Mouse (Mus musculus) testis, postnatal 10 days (tissue): Measurements from ENCODE around the gene Gata2.

Source experiments
- DNase-seq: peaks from one replicate; pipeline ENCODE4 v3.0.0; 2021; ENCODE audit warnings: low spot score

The Gata2 gene

GRCm38 (mm10) chr6:88194978-88195325 is 1.3 kb downstream of the Gata2 start:
- no peak for DNase-seq

DNA sequence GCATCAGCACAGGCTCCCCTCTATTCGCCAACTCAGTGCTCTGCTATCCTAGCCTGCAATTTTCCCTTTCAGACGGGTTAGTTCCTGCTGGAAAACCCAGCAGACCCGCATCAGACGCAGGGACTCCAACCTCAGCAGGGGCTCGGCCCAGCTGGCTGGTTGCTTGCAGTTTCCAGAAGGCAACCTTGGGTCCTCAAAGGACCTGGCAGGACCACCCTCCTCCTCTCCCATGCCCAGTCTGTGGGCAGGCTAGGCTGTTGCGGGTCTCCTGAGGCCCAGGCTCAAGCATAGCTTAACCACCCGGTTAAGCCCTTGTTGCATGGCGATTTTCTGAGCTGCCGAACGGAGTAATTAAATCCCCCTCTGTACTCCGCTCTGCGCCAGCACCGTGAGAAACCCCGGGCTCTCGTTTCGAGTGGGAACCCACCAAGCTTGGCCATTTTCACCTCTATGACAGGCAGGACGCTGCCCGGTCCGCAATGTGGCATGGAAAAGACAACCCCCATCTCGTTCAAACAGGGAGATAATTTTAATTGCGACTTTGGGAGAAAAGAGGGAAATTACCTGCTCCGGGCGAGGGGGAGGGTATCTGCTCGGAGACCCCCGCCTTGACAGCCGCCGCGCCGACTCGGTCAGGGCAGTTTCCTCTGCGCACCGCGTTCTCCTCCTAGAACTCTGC is 2.5 kb downstream of the Gata2 start:
- no peak for DNase-seq

- no peak for DNase-seq
Measured at GRCm38 (mm10) chr6:88196733-88197312, 3.1 kb downstream of the Gata2 start.

DNA sequence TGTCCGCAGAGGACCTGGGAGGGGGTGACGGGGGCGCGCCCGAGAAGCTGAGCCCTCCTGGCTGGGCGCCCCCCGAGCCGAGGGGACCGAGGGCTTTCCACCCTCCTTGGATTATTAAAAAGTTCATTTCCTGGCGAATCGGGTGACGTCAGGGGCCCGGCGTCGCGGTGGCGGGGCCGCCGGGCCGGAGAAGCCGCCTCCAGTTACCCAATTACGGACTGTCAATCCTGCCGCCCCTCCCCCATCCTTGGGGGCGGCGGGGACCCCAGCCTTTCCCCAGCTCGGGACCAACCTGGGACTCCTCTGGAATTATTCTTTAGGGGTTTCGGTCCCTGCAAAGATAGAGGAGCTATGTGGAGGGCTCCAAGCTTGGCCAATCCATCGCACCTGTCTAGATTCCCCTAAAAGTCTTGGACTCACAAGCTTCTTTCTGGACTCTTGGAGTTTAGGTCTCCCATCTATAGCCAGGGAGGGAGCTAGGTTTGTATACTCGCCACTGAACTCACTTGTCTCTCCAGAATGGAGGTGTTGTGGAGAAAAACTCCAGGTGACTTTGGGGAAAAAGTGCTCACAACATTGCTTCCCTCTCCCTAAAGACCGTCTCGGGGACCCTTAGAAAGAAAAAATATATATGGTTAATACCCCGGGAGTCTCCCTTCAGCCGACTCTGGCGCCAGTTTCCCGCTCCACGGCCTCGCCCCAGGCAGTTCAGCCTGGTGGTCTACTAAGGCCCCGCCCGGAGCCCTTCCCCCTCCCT is 3.8 kb downstream of the Gata2 start:
- DNase-seq: peak; percentile 61

DNA sequence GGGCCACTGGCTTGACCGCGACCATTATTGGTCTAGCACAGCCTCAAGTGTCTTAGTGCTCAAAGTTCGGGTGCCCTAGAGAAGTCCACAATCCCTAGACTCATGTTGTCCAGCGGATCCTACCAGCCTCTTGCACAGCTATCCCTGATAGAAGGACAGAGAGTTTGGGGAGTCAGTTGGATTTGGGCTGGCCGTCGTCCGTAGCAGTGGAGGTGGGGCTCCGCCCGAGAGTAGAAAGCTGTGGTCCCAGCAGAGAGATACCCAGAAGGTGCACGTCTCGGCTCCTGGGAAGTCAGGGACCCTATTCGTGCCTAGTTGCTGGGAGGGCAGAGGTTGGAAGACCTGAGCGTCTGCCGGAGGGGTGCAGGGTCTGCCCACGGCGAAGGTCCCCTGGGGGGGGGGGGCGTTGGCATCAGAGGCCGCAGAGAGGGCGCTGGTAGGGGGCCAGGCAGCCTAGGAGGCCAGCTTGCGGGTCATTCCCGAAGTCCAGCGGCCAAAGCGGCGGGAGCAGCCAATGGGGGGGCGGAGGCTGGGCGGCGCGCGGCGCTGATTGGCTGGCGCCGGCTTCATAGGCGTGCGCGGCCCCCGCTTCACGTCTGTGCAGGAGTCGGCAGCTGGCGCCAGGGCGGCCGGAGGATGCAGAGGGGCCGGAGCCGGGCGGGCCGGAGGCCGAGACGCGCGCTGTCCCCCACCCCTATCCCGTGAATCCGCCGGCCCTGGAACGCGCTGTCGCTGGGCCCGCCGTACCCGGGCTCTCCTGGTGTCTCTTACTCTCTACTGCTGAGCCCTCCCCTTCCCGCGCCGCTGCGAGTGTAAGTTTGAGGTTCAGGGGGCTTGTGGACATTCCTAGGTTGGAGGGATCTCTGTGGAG is 4.6 kb downstream of the Gata2 start:
- DNase-seq: peak; percentile 85

DNA sequence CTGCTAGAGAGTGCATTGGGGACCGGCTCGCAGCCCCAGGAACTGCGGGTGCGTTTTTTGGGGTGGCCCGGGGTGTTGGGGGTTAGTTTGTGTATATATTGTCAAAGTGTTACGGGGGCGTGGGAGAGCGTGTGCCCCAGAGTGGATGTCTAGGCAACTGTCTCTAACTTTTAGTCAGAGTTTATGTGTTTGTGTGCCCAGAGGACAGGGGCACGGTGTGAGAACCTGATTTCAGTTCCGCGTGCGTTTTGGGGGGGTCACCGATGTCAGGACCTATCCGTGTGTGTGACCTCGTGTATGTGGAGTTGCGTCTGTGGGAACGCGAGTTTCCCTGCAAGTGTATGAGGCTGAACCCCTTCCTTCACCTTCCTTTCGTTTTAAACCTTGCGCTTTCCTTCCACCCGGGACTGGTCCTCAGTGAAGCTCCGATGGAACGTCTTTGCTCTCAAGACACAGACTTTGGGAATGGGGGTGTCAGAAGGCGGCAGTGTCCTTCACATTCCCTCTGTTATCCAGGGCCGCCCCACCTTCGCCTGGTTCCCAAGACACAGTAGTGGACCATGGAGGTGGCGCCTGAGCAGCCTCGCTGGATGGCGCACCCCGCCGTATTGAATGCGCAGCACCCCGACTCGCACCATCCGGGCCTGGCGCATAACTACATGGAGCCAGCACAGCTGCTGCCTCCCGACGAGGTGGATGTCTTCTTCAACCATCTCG is 5.5 kb downstream of the Gata2 start:
- DNase-seq: no peak

- DNase-seq: no peak
Measured at GRCm38 (mm10) chr6:88199718-88200692, 6.3 kb downstream of the Gata2 start.

- DNase-seq: no peak
Measured at GRCm38 (mm10) chr6:88200693-88201609, 7.3 kb downstream of the Gata2 start.

GRCm38 (mm10) chr6:88201926-88202700 is 8.4 kb downstream of the Gata2 start:
- DNase-seq: no peak

- DNase-seq: no peak
Measured at GRCm38 (mm10) chr6:88202921-88203690, 9.4 kb downstream of the Gata2 start.

GRCm38 (mm10) chr6:88203791-88204405 is 10.2 kb downstream of the Gata2 start:
- no peak for DNase-seq

GRCm38 (mm10) chr6:88204531-88205385 is 11.1 kb downstream of the Gata2 start:
- no peak for DNase-seq

DNA sequence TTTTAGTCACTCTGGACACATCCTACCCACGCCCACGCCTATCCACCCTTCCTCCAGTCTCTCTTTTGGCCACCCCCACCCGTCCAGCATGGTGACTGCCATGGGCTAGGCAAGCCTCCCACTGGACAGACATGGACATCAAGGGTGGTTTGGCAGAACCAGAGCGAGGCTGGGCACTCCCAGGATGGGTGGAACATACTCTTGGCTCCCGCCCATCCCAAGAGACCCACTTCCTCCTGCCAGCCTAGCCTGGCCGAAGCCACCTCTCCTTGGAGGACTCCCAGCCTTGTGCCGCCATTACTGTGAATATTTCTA is 11.7 kb downstream of the Gata2 start:
- no peak for DNase-seq

- no peak for DNase-seq
Measured at GRCm38 (mm10) chr6:88205937-88206336, 12.2 kb downstream of the Gata2 start.

DNA sequence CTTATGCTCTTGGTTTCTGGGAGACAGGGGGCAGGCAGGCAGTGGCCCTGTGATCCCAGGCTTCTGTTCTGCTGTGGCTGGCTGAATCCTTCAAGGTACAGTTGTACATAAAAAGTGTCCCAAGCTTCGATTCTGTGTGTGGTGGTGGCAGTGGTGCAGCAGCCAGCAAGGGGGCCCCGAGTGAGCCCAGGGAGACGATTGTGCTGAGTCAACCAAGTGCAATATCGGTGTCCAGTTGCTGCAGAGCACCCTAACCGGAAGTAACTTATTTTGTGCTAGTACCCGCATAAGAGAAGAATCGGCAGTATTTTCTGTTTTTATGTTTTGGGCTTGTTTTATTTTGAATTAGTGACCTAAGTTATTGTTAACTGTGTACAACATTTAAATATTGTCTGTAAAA is 12.9 kb downstream of the Gata2 start:
- no peak for DNase-seq

- no peak for DNase-seq
Measured at GRCm38 (mm10) chr6:88207403-88208033, 13.8 kb downstream of the Gata2 start.
